Mouse (Mus musculus) liver, embryonic 14.5 days (tissue): ENCODE data around the gene Nrarp.

Experiments used
- CTCF ChIP-seq: IDR thresholded peaks from 2 replicates; pipeline ENCODE4 v1.5.1; 2016; ENCODE audit warnings: antibody characterized with exemption, low read depth, control low read depth
- EP300 ChIP-seq: IDR thresholded peaks from 2 replicates; pipeline ENCODE4 v1.6.1; 2016; ENCODE audit warnings: antibody characterized with exemption, low read depth

DNA sequence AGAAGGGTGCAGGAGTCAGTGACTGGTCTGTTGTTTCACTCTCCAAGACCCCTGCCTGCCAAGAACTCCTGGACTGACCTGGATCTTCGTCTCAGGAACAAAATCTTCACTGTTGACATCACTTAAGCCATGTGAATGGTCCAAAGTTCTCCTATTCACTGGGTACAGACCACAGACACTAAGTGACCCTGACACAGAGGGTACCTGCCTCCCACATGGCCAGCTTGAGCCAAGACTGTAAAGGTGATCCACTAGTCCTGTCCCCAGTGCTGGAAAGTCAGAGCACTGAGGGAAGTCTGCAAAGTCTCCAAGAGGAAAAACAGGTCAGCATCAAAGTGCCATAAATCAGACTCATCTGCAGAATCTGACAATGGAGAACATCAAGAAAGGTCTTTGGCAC is 27.0 kb downstream of the Nrarp start:
- TF ChIP-seq CTCF (no peak), EP300 (no peak)
